Mouse (Mus musculus) left cerebral cortex, adult 11 months (tissue): ENCODE data around the gene Mfsd1.

Experiments used
- DNase-seq: peaks from one replicate; pipeline ENCODE4 v3.0.0; 2022; ENCODE audit warnings: low spot score

Gene Mfsd1

DNA sequence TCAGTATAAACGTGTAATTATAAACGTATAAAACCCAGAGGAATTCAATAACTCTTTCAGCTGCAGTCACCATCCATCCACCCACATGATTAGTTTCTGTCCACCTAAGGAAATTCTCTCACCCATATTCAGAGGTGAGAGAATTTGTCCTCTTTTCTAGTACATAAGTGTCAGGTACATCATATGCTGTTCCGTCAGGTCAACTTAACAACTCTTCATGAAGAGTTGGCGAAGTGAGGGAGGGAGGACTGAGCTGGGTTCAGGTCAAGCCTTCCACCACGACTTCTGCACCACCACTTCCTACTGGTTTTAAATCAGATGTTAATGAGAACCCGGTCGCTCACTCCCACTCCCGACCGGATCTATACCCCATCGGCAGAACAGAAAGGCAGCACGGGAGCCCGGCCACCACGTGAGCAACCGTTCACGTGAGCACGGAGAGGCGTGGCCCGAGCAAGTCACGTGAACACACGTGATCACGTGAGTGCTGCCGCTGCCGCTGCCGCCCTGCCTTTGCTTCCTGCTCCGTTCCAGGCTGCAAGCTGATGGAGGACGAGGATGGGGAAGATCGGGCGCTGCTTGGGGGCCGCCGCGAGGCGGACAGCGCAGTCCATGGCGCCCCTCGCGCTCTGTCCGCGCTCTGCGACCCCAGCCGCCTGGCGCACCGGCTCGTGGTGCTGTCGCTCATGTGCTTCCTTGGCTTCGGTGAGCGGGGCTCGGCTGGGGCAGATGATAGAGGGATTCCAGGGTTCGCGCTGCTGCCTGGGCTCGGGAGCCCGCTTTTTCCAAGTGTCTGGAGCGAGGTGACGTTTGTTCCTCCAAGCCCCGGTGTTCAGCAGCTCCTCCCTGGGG, at the start of gene Mfsd1:
Gene Mfsd1 (plus strand): TSS at position 469 of the 852 bp plus-strand sequence.
- DNase-seq, result peak; percentile 36

DNA sequence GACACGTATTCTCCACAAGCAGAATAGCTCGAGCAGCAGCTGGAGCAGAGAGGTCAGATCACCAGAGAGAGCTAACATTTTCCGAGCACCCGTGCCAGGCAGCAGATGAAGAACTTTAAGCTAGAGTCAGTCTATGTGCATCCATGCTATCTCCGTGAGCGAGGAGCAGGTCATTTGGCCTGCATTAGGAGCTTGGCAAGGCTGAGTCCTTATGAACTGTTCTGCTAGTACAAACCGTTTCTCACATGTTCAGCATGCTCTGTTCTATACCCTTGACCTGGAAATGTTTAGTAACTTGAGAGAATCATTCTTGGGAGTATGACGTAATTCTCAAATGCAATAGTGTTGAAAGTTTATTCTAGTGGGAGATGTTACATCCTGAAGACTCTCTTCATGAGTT, 38.9 kb upstream of the Mfsd1 start:
- no peak for DNase-seq

DNA sequence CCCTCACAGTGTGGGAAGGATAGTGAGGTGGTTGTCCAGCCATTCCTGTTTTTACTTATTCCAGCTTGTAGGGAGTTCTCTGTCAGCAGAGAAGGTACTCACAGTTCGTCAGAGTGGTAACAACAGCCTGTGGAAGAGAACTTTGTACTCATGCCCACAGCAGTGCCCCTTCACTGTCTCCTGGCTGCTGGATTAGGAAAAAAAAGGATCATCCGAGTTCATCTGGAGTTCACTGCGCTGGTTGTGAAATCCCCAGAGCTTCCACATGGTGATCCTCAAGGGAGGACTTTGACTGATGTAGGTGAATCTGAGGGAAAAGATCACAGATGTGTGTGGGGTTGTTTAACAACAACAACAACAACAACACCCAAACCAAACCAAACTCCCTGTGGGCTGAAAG, 31.3 kb upstream of the Mfsd1 start:
- no peak for DNase-seq

DNA sequence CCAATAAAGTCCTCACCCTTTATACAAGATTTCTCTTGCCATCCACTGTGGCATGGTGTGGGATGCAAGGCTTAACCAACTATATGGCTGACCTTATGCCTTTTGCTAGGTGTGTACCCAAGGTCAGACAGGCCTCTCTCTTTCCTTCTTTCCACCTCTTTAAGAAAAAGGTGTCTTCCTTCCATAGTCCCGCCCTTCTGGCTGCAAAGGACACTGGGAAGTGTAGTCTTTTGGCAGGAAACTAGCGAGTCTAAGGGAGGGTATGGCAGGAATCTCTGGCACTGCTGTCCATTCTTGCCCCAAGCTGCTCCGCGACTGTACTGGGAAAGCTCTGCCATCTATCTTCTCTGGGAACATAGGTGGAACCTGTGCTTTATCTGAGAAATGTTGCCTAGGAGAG, 29.3 kb upstream of the Mfsd1 start:
- DNase-seq, result no peak

DNA sequence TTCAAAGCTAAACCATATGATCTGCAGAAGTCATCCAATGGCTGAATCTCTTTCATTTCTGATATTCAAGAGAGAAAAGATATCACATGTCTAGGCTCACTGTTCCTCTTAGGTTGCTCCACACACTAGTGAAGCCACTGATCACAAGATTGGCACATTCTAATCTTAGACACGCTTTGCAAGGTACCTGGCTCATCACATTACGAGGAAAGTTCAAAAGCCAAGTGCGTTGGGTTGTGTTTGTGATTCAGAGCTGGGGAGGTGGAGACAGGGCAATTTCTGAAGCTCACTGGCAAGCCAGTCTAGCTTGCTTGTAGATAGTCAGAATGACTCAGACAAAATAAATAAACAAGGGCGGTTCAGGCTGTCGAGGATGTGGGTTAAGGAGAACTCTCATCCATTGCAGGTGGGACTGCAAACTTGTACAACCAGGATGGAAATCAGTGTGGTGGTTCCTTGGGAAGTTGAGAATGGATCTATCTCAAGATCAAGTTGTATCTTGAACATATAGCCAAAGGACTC, 28.6 kb upstream of the Mfsd1 start:
- no peak for DNase-seq

DNA sequence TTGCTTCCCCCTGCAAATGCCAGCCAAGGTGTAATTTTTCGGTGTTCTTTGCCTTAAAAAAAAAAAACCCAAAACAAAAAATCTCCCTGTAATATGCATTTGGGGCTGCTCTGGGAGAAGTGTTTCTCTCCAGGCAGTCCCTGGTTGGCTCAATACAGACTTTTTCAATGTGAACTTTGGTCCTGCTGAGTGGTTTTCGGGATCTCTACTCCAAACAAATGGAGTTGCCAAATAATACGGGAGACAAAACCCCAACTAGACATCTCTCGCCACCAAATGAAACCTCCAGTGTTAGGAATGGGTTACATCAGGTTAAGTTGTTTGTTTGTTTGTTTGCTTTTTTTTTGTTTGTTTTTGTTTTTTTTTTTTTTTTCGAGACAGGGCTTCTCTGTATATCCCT, 27.3 kb upstream of the Mfsd1 start:
- no peak for DNase-seq

DNA sequence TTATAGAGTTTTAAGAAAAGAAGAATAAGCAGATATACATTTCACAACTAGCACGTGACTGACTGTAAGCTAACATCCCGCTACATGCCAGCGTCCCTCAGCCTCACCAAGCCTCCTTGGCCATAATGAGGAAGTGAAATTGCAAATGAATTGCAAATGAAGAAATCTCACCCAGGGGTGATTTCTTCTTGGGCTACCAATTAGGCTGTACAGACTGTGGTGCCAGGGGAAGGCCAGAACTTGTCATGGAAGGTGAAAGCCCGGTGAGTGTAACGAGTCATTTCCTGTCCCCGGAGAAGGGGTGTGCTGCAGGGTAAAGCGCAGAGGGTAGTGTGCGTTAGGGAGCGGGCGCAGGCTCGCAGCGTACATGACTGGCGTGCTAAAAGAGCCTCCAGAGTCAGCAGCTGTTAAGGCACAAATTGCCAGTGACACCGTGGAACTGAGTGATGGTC, 25.3 kb upstream of the Mfsd1 start:
- no peak for DNase-seq

DNA sequence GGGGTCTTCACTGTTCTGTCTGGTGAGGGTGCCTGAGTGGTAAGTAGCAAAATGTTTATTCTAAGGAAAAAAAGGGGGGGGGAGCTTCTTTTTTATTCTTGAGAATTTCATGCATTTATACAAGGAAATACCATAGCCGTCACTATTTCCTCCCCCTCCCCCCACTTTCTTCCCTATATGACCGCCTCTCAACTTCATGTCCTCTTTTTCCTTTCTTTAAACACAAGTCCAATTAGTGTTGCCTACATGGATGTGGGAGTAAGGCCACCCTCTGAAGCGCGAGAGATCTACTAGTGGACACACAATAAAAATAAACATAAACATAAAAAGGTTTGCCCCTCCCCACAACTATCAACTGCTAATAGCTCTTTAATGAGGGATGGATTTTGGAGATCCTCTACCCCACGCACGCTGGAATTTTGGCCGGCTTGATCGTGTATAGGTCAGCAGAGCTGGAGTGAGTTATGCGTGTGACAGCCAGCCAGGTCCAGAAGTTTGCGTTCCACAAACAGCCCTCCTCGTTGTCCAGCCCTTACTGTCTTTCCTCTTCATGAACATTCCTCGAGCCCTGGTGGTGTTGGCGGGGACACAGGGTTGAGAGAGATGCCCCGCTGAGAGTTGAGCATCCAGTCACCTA, 24.7 kb upstream of the Mfsd1 start:
- DNase-seq, result no peak

DNA sequence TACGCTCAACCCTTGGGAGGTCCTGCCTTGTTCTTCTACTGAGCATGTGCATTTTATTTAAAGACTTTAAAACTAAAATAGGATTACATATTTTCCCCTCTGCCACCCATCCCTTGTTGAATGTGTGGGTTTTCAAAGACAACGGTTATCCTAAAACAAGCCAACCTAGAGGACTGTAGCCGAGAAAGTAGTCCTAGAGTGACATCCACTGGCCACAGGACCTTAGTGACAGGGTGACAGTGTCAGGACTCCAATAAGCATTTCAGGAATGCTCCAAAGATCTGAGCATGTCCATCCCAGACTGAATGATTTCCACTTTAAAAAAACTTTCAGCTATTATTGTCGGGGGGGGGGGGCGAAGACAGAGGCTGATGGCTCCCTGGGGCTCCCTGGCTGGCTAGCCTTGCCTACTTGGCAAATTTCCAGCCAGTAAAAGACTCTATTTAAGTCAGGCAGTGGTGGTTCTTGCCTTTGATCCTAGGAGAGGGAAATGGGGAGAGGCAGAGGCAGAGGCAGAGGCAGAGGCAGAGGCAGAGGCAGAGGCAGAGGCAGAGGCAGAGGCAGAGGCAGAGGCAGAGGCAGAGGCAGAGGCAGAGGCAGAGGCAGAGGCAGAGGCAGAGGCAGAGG, 17.7 kb upstream of the Mfsd1 start:
- no peak for DNase-seq

DNA sequence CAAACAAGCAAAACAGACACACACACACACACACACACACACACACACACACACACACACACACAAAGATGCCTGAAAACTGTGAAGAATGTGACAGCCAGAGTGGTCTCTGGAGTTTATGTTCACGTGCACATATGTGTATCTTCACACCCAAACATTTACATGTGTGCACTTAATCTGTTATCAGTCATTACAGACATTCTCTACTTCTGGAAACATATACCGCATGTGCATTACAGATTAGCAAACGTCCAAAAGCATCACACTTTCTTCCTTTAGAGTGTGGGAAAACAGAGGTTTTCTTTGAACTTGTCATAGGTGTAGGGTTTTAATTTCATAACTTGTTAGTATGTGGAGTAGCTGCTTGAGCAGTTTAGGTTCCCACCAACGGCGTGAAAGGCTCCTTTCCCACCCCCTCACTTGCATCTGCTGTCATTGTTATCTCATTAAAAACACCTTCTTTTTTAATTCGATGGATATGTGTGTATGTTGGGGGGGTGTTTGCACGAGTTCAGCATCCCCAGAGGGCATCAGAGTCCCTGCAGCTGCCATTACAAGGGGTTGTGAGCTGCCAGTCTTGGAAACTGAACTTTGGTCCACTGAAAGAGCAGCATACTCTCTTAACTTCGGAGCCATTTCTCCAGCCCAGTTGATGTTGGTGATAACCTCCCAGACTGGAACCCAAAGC, 16.9 kb upstream of the Mfsd1 start:
- DNase-seq, result no peak

DNA sequence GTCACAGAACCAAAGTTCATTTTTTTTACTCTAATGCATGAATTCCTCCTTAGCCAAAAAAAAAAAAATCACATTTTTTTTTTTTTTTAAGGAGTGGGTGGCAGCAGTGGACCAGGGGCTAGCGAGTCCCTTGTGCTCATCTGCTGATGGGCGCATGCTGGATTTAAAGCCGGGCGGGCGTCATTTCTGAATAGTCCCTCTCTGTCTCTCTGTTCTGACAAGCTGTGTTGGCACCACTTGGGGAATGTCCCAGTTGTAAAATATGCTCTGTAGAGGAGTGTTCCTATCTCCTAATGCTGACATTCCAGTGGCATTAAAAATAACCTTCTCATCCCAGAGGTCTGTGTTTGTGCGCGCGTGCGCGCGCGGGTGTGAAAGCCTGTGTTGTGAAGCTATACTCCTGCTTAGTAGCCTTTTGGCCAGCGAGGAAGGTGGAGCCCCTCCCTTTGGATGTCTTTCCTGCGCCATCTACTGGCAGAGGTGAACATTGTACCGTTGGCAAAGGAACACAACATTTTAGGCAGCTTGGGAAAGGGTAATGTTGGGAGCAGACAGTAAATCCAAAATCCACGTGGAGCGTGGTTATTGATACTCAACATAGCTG, 14.4 kb upstream of the Mfsd1 start:
- DNase-seq, result peak; percentile 57

DNA sequence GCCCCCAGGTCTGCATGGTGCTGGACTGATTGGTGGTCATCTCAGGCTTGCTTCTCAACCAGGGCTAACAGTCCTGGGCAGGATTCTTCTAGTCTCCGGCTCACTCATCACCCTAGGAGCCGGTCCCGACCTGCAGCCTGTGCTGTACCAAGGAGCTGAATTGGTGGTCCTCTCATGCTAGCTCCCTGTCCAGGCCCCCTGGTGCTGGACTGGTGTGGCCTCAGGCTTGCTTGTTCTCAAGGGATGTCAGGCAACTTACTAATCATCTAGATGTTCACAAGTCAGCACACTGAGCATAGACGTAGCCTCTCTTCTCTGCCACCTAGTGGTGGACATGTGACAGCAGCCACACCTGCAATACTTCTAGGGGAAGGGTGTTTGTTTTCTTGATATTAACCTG, 9.6 kb upstream of the Mfsd1 start:
- DNase-seq, result no peak

DNA sequence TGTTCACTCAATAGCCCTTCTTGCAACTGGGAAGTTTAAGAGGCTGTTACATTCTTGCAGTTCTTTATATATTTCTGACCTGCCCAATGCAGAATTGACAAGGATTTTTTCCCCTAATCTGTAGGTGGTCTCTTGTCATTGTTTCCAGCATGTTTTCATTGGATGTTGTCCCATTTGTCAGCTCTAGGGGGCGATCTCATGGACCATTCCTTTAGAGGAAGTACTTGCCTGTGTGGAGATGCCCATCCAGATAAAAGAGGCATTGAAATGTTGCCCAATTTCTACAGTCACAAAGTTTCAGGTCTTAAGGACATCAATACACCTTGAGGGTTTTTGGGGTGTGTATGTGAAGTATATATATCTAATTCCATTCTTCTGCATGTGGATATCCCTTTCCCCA, 9.0 kb upstream of the Mfsd1 start:
- DNase-seq, result no peak

DNA sequence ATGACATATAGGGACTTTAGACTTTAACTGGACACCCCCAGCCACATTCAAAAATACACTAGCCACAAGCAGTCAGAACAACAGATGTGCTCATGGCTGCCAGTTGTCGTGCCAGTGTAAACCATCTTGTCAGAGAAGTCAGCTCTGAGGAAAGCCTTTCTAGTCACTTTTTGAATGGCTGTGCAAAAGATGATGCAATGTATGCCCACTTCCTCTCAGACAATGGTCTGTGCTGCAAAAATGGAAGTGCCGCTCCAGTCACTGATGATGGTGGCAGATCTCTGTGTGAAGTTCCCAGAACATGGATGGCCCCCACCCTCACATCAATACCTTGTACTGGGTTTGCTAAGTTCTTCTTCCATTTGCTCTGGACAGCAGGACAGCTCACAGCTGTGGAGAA, 6.3 kb upstream of the Mfsd1 start:
- no peak for DNase-seq

DNA sequence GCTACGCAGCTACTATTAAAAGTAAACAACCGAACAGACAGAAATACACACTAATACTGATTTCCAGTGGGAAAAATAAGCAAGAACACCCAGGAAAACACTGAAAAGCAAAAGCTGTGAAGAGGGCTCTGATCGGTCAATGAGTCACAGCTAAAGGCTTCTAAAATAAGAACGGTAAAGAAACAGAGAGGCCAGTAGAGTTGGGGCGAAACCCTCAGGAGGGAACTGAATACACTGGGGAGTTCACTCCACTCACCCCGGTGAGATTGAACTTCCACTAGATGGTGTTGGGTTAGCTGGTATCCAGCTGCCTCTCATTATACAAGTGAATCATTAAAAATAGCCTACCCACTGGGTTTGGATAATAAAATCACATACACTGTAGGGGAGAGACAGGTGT, 5.8 kb upstream of the Mfsd1 start:
- no peak for DNase-seq

DNA sequence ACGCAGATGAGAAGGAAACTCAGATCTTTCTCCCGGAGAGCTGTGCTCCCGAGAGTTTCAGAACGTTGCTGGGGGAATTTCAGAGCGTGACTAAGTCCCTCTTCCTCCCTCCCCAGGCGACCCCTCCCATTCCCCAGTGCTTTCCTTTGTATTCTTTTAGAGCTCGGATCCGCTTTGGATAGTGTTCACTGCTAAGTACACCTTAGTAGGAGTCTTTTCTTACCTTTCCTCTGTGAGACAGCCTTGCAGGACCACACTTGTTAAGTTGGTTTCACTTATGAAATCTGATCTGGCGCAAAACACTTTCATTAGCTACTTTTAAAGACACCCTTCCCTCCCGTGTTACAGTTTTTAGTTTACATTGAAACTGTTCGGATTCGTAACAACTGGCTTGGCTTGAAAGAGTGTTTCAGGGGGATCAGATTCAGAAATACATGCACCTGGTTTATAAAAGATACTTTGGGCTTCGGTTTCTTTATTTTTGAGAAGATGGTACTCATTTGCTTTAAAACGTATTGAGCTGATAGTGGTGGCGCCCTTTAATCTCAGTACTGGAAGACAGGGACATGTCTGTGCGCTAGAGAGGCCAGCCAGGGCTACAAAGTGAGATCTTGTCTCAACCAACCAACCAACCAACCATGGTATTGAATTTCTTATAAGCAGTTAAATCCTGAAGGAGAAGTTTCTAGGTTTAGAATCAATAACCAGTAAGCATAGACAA, 744 bp downstream of the Mfsd1 start:
- no peak for DNase-seq

DNA sequence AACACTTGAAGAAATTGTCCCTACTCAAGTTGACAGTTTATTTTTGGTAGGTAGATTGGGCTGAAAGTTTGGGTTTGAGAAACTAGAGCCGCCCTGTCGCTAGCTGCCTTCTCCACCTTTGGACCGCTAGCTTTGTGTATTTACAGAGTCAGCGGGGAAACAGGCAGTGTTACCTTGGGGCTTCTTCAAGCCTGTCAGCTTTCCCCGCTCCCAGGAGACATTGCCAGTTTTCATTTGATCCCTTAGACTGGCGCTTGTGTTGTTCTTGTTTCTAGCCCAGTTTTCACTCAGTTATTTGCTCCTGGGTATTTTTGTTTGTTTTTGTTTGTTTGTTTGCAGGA, 1.3 kb downstream of the Mfsd1 start:
- DNase-seq, result no peak

DNA sequence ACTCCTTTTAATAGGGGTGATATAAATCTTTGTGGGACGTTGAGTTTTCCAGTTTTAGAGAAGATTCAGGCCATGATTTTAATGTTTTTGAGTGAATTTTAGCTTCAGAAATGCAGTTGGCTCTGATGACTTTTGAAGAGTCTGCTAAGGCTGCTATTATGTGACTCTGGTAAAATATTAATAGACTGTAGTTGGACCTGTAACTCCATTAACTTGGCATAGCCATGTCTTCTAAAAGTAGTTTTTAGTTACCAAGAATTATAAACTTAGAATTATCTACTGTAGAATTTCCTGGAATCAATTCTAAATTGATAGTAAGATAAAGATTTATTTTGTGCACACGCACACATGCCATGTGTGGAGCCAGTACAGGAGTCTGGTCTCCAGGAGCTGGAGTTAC, 4.0 kb downstream of the Mfsd1 start:
- DNase-seq, result no peak

DNA sequence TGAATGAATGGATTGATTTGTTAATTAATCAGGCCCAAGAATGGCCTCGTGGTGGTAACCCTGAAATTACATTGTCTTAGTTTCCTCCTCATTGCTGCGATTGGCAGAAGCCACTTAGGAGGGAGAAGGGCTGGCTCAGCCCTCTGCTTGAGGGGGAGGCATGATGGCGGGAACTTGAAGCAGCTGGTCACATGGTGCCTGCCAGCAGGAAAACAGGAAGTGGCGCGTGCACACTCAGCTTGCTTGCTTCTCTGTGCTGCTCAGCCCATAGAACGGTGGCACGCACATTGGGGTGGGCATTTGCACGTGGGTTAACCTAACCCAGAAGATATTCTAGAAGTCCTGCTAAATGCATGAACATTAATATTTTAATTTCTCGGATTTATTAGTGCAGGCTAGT, 4.9 kb downstream of the Mfsd1 start:
- no peak for DNase-seq

DNA sequence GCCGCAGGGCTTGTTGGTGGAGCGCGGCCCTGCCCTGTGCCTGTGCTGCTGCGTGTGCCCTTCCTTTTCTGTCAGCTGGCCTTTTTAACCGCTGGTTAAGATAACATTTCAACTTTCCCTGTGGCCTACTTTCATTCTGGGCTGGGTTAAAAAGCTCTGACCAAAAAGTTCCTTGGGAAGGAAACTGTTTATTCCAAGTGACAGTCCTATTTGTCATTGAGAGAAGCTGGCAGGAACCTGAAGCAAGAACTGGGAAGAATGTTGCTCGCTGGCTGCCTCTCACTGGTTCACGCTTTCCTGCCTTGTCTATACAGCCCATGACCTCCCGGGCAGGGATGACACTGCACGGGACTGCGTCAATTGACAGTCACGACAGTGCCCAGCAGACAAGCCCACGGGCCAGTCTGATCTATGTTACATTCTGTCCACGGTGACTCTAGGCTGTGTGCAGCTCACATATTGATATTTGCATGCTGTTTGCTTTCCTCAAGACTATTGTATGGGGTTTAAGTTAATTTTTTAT, 19.1 kb downstream of the Mfsd1 start:
- no peak for DNase-seq

DNA sequence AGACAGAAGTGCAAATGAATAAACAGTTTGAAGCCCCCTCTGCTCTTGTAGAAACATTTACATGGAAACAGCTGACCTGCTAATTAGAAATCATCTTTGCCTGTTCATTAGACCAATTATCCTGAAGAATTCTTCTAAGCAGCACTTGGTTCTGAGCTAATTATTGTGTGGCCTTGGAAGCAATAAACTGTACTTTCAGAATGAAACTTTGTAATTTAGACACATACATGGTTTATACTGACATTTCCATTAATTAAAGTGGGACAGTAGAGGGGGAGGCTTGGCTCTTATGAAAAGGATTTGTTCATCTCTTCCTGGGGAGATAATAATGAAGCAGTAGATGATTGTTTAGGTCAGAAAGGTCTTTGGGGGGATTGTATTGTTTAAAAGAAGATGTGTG, 35.7 kb downstream of the Mfsd1 start:
- DNase-seq, result no peak
